23 mouse cellular contexts compared by ENCODE assay signal in the genomic region with DNA sequence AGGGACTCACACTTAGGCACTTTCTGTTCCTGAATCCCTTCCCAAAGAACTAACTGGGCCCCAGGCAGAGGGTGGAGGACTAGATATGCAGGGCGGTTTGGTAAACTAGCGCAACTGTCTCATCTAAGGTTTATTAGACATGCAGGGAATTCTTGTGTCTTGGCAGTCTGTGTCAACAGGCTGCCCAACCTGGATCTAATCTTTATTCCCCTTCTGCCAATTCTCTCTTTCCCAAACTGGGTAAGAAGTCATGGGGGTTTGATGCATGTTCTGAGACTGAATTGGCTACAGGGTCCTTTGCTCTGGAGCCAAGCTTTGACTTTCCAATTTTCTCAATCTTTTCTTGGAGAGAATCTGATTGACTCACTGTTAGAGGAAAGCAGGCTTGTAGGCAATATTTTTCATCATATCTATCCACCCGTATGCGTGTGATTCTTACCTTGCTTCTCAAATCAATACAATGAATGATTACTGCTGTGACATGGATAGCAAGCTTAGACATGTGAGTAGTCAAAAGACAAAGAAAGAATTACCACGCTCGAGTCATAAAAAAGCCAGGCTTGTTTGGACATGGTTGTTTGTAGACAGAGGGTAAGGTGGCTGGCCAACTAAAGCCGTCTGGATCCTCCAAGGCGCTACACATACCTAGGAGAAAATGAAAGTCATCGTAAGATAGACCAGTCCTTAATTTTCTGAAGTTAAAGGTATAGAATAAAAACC.
"Had no signal": no experiment of that assay in that cellular context is flagged by ENCODE, and none has a peak within 500 bp of the region (broad histone marks: within the 10 kb centered on the region; RNA-seq: fewer than 3 reads in every experiment).

No protein-coding gene starts in this region.

- H3K9ac ChIP-seq: heart, embryonic 12.5 days; hindbrain, embryonic 13.5 days; hindbrain, embryonic 15.5 days; kidney, embryonic 15.5 days; limb, embryonic 12.5 days; liver, embryonic 12.5 days; liver, embryonic 14.5 days had no signal

- H3K4me2 ChIP-seq: heart, embryonic 12.5 days; hindbrain, embryonic 13.5 days; hindbrain, embryonic 15.5 days; kidney, embryonic 15.5 days; limb, embryonic 12.5 days; liver, embryonic 12.5 days had no signal

- H3K4me1 ChIP-seq: heart, embryonic 10.5 days; heart, embryonic 12.5 days; hindbrain, embryonic 13.5 days; hindbrain, embryonic 15.5 days; kidney, embryonic 15.5 days; limb, embryonic 12.5 days; liver, embryonic 12.5 days had no signal

- H3K27ac ChIP-seq: heart, adult 2 months; heart, embryonic 10.5 days; hindbrain, embryonic 13.5 days; hindbrain, embryonic 15.5 days; hindbrain, postnatal 0 days; kidney, embryonic 15.5 days; kidney, postnatal 0 days; limb, embryonic 12.5 days; liver, embryonic 12.5 days; liver, embryonic 14.5 days had no signal

- H3K4me3 ChIP-seq: heart, adult 2 months; heart, embryonic 10.5 days; heart, embryonic 12.5 days; hindbrain, embryonic 13.5 days; hindbrain, embryonic 15.5 days; kidney, embryonic 15.5 days; limb, embryonic 12.5 days; liver, embryonic 12.5 days had no signal

- H3K27me3 ChIP-seq: heart, embryonic 12.5 days; hindbrain, embryonic 13.5 days; hindbrain, embryonic 15.5 days; kidney, embryonic 15.5 days; limb, embryonic 12.5 days; liver, embryonic 12.5 days had no signal

- DNase-seq: gastrocnemius, postnatal 10 days; gastrocnemius, postnatal 25 days; heart, adult 11 months; heart, adult 2 months; heart, postnatal 10 days; heart, postnatal 4 days; kidney, adult 11 months; kidney, adult 9 months; kidney, postnatal 36 days; layer of hippocampus, adult 9-11 months; layer of hippocampus, postnatal 36 days; left cerebral cortex, postnatal 4 days had no signal

- H3K9me3 ChIP-seq: heart, embryonic 10.5 days; heart, embryonic 12.5 days; hindbrain, embryonic 13.5 days; hindbrain, embryonic 15.5 days; kidney, embryonic 15.5 days; limb, embryonic 12.5 days; liver, embryonic 12.5 days had no signal

- ATAC-seq: hindbrain, postnatal 0 days; intestine, embryonic 16.5 days; liver, embryonic 12.5 days had no signal

- H3K36me3 ChIP-seq: hindbrain, embryonic 13.5 days; hindbrain, embryonic 15.5 days; kidney, embryonic 15.5 days; limb, embryonic 12.5 days; liver, embryonic 12.5 days had no signal
